Mouse (Mus musculus): Measurements from ENCODE around the gene Scoc. TPM values are rescaled to one million over a fixed set of nuclear protein-coding genes. Genes with fewer than 3 reads are reported as not detected.
"Not testable (repeated sequence)": the region's sequence is repeated elsewhere in the genome, so short reads cannot be mapped to it uniquely, and the experiment has no call there.

The Scoc gene
- polyA plus RNA-seq (2015; fragmentation: Nextera tagmentation; extraction: Ambion mirVana) = 102 and 104 TPM in 2 replicates

DNA sequence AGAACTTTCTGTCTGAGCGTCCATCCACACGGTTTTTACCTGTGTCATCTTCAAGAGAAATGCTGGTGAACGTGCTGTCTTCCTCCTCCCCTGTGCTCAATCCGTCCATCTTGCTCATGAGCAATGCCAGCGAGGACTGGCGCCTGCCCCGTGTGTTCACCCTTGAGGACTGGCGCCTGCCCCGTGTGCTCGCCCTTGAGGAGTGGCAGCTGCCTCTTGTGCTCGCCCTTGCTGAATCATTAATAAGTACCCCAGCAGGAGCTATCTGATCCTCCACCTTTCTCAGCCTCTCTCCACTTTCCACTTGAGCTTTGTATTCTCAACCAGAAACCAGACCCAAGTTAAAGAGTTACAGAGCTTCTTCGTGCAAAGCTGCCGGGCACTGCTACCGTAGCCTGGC, at the start of gene Scoc:
TSS of gene Scoc (minus strand) at position 170 of the 400 bp plus-strand sequence.
- Histone ChIP-seq H3K9ac (no peak within 1 kb of the TSS), H3K4me2 (no peak within 1 kb of the TSS)

DNA sequence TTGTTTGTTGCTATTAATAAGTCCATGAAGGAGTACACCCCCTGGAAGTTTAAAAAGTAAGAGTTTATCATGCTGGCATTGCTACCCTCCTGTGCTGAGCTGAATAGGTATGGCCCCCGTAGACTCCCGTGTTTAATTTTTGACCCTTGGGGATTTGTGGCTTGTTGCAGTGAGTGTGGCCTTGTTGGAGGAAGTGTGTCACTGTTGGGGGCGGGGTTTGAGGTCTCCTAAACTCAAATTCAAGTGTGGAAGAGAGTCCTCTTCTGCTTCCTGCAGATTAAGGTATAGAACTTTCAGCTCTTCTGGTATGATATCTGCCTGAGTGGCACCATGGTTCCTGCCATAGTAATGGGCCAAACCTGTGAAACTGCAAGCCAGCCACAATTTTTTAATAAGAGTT, 1.4 kb upstream of the Scoc start:
- no peaks in the 10 kb centered on the region for H3K27me3 ChIP-seq (replicated peaks)
- no peak overlapping the region for H3K4me2 ChIP-seq
- 69% methylated on average over 3 of the region's 3 CpGs for WGBS
- no peak overlapping the region for H3K27ac ChIP-seq
- no peaks in the 10 kb centered on the region for H3K4me1 ChIP-seq
- H3K9me3 ChIP-seq = no peaks in the 10 kb centered on the region
- no peak overlapping the region for H3K4me3 ChIP-seq (replicated peaks)
- ATAC-seq (ENCODE audit: insufficient read depth, low FRiP score, low read depth) = no peak
- no peaks in the 10 kb centered on the region for H3K36me3 ChIP-seq
- H3K9ac ChIP-seq = no peak overlapping the region

More for the DNA sequence above, at the start of gene Scoc:
- peak; percentile 65; the same call in 1 of the 2 replicates for ATAC-seq (ENCODE audit: insufficient read depth, low FRiP score, low read depth)
- Histone ChIP-seq H3K27me3 (replicated peaks) (no peaks in the 10 kb centered on the region), H3K4me1 (no peaks in the 10 kb centered on the region), H3K27ac (no peak within 1 kb of the TSS), H3K9me3 (no peaks in the 10 kb centered on the region), H3K36me3 (no peaks in the 10 kb centered on the region), H3K4me3 (replicated peaks) (no peak within 1 kb of the TSS)
- 67% methylated on average over 14 of the region's 14 CpGs for WGBS

DNA sequence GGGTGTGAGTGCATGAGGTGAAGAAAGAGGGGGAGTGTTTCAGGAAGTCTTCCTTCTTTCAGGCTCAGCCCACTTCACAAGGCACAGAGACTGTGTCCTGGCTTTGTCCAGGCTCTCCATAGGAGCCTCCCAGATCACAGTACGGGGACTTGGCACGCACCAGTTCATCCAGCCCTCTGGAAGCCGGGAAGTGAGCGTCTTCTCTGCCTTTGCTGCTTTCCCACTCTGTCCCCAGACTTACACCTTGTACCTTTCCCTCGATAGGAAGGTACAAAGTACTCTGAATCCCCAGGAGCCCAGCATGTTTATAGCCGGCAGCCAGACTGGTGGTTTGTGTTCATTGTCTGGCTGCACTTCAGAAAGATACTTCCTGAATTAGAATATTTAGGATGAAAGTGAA, 1.1 kb downstream of the Scoc start:
- 70% methylated on average over 6 of the region's 6 CpGs for WGBS
- ATAC-seq (ENCODE audit: insufficient read depth, low FRiP score, low read depth) = no peak

DNA sequence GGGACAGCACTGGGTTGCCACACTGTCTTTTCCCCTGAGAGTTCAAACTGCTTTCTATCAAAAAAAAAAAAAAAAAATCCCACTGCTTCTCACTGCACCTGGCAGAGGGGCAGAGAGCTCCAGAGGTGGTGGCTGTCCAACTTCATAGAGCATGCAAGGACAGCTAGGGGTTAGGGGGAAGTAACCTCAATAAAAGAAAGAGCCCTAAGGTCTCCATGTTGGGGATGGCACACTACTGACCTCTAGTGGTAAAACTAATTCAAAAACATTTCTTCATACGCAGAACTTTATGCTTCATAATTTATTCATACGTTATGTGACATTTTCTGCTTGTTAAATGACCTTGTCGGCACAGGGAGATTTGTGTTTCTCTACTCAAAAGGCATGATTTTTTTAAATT, 7.1 kb downstream of the Scoc start:
- WGBS = 12% methylated on average over 3 of the region's 3 CpGs
- no peaks in the 10 kb centered on the region for H3K36me3 ChIP-seq
- H3K9ac ChIP-seq = no peak overlapping the region
- H3K27me3 ChIP-seq (replicated peaks) = no peaks in the 10 kb centered on the region
- H3K4me2 ChIP-seq = no peak overlapping the region
- no peak for ATAC-seq (ENCODE audit: insufficient read depth, low FRiP score, low read depth)
- no peak overlapping the region for H3K4me3 ChIP-seq (replicated peaks)
- no peak overlapping the region for H3K27ac ChIP-seq
- H3K9me3 ChIP-seq = no peaks in the 10 kb centered on the region
- no peaks in the 10 kb centered on the region for H3K4me1 ChIP-seq

More for the DNA sequence above, 1.1 kb downstream of the Scoc start:
- Histone ChIP-seq H3K9ac (no peak overlapping the region), H3K9me3 (no peaks in the 10 kb centered on the region), H3K4me1 (no peaks in the 10 kb centered on the region), H3K4me2 (no peak overlapping the region), H3K27me3 (replicated peaks) (no peaks in the 10 kb centered on the region), H3K27ac (no peak overlapping the region), H3K4me3 (replicated peaks) (no peak overlapping the region), H3K36me3 (no peaks in the 10 kb centered on the region)

DNA sequence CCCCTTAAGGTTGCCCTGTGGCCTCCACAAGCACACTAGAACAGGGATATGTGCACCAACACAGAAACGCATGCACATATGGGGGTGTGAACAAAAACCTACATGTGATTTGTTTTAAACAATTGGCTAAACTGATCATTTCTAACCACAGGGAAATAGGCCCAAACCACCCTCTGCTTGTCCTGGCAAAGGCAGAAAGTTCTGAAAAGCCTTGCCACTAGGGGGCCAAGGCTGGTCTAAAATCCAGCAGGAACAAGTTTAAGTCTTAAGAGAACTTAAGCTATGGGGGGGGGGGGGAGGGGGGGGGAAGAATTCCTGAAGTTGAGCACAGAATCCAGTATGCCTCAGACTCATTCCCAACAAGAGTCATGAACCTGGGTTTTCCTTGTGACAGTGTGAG, 8.2 kb downstream of the Scoc start:
- Histone ChIP-seq H3K27me3 (replicated peaks) (no peaks in the 10 kb centered on the region), H3K4me2 (no peak overlapping the region), H3K9me3 (no peaks in the 10 kb centered on the region), H3K27ac (no peak overlapping the region), H3K4me1 (no peaks in the 10 kb centered on the region), H3K9ac (no peak overlapping the region), H3K36me3 (no peaks in the 10 kb centered on the region), H3K4me3 (replicated peaks) (no peak overlapping the region)
- no peak for ATAC-seq (ENCODE audit: insufficient read depth, low FRiP score, low read depth)
- WGBS = 76% methylated on average over 1 of the region's 1 CpGs

DNA sequence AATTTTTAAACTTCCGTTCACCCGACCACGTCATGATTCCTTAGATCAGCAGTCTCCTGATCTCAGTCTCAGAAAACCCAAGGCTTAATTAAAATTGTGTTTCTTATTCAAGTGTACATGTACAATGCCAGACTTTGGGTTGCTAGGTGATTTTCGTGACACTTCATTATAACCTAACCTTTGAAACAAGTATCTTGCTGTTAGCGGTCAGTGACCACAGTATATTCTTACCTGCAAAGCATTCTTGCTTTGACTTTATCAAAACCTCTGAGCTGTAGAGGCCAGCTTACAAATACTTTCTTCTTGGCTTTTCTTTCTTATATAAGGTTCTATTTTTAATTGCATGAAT, 15.2 kb downstream of the Scoc start:
- 34% methylated on average over 5 of the region's 5 CpGs for WGBS
- peaks cover 5% of the 10 kb centered on the region; the same call in 1 of the 2 replicates for H3K4me1 ChIP-seq
- peak overlapping the region; percentile 73 for H3K4me2 ChIP-seq
- H3K27me3 ChIP-seq (replicated peaks) = no peaks in the 10 kb centered on the region
- no peaks in the 10 kb centered on the region for H3K9me3 ChIP-seq
- ATAC-seq (ENCODE audit: insufficient read depth, low FRiP score, low read depth) = no peak
- H3K27ac ChIP-seq = peak overlapping the region; percentile 83
- peak overlapping the region; percentile 34; the same call in 1 of the 2 replicates for H3K9ac ChIP-seq
- no peaks in the 10 kb centered on the region for H3K36me3 ChIP-seq
- peak overlapping the region; percentile 74 for H3K4me3 ChIP-seq (replicated peaks)

DNA sequence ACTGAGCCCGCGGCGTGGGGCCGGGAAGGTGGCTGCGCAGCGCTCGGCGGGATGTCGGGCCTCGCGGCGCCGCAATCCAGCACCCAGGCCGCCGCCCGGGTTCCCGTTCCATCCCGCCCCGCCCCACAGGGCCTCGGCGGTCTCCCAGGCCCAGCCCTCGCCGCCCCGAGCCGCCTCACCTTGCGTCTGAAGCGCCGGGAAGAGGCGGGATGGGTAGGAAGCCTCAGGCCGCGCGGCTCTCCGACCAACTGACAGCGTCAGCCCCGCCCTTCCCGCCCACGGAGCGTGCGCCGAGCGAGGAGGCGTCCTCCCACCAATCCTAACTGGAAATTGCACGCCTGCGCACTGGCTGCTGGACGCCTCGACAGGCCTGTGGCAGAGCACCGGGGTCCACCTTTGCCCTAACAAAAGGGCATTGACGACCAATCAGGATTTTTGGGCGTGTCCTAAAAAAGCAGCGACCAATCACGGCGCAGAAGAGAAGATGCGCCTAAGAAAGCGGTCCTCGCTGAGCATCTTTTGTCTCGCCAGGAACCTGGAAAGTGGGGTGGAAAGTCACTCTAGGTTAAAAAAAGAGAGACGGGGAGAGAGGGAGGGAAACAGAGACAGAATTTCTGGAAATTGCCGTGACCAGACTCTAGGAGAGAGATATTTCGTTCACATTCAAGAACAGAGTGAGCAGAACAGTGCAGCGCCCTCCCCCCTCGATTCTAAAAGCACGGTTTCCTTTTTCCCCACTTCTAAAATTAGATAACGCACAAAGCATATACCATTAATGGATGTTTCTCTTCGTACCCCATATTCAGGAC, 15.7 kb downstream of the Scoc start:
- H3K36me3 ChIP-seq = no peaks in the 10 kb centered on the region
- H3K4me3 ChIP-seq (replicated peaks) = peak overlapping the region; percentile 74
- no peaks in the 10 kb centered on the region for H3K27me3 ChIP-seq (replicated peaks)
- H3K4me1 ChIP-seq = peaks cover 5% of the 10 kb centered on the region; the same call in 1 of the 2 replicates
- H3K9ac ChIP-seq = peak overlapping the region; percentile 87
- peak overlapping the region; percentile 73 for H3K4me2 ChIP-seq
- ATAC-seq (ENCODE audit: insufficient read depth, low FRiP score, low read depth) = peak; percentile 100
- under 1% methylated on average over 64 of the region's 64 CpGs for WGBS
- peak overlapping the region; percentile 86 for H3K27ac ChIP-seq
- H3K9me3 ChIP-seq = no peaks in the 10 kb centered on the region

DNA sequence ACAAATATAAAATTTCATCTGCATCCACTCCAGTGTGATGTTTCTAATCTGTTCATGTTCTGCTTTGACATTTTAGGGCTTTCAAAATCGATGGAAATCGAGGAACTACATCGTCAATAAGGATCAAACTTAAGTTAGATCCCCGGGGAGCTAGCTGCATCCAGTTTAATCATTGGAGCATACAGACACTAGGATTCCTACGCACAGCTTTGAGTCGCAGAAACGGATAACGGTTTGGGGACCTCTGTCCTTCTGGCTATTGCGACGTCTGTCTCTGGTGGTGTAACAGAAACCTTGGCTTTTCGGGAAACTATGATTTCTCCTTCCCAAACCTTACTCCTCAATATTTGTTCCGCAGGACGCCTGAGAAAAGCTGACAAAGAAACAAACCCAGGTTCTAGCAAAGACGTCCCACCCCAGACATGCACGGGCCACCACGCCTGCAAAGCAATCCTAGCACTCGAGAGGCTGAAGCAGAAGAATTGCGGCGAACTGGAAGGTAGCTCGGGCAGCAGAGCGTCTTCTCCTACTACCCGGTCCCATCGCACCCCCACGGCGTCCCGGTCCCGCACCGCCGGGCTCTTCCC, 16.4 kb downstream of the Scoc start:
- Histone ChIP-seq H3K27me3 (replicated peaks) (no peaks in the 10 kb centered on the region), H3K4me2 (peak overlapping the region; percentile 73), H3K4me1 (peaks cover 5% of the 10 kb centered on the region; the same call in 1 of the 2 replicates), H3K27ac (peak overlapping the region; percentile 86), H3K9ac (peak overlapping the region; percentile 87), H3K36me3 (no peaks in the 10 kb centered on the region), H3K4me3 (replicated peaks) (peak overlapping the region; percentile 74), H3K9me3 (no peaks in the 10 kb centered on the region)
- WGBS = 1% methylated on average over 29 of the region's 29 CpGs
- no peak for ATAC-seq (ENCODE audit: insufficient read depth, low FRiP score, low read depth)

DNA sequence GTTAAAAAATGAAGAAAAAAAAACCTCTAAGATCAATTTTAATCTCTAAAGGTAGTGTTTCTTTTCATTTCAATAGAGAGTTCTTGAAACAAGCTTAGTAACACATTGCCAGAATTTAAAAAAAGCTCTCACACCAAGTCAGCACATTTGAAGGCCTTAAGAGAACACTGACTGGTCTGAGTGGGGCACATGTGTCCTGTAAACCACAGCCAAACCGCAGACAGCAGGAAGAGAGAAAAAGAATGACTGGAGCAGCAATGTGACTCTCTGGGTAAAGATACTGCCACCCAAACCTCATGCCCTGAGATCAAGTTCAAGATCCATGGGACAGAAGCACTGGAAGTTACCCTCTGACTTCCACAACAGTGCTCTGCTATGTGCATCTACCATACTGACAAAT, 21.1 kb downstream of the Scoc start:
- no peaks in the 10 kb centered on the region for H3K27me3 ChIP-seq (replicated peaks)
- no peak overlapping the region for H3K9ac ChIP-seq
- no peak overlapping the region for H3K4me2 ChIP-seq
- WGBS = 76% methylated on average over 1 of the region's 1 CpGs
- peaks cover 5% of the 10 kb centered on the region; the same call in 1 of the 2 replicates for H3K4me1 ChIP-seq
- H3K9me3 ChIP-seq = no peaks in the 10 kb centered on the region
- no peak overlapping the region for H3K4me3 ChIP-seq (replicated peaks)
- no peaks in the 10 kb centered on the region for H3K36me3 ChIP-seq
- no peak for ATAC-seq (ENCODE audit: insufficient read depth, low FRiP score, low read depth)
- H3K27ac ChIP-seq = no peak overlapping the region

DNA sequence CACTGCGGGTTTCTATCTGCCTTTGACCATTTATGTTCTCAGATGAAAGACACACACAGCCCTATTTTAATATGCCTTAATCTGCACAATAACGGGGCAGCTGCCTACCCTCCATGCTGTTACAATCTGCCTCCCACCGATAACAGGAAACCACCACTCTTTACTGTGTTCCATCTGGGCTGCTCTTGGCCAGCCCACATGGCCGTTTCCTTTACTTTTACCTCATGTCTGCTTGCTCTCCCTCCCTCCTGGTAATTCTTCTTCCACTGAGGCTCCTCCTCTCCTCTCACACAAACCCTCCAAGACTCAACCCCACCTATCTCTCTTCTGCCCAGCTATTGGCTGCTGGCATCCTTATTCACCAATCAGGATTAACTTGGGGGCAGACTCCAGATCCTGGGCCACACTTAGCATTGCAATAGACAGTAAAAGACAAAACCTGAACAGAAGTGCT, 29.1 kb downstream of the Scoc start:
- no peak overlapping the region for H3K9ac ChIP-seq
- no peaks in the 10 kb centered on the region for H3K27me3 ChIP-seq (replicated peaks)
- no peak overlapping the region for H3K4me3 ChIP-seq (replicated peaks)
- no peak overlapping the region for H3K4me2 ChIP-seq
- H3K36me3 ChIP-seq = no peaks in the 10 kb centered on the region
- peak; percentile 86; the same call in 1 of the 2 replicates for ATAC-seq (ENCODE audit: insufficient read depth, low FRiP score, low read depth)
- H3K9me3 ChIP-seq = no peaks in the 10 kb centered on the region
- 56% methylated on average over 4 of the region's 4 CpGs for WGBS
- no peaks in the 10 kb centered on the region for H3K4me1 ChIP-seq
- H3K27ac ChIP-seq = no peak overlapping the region

DNA sequence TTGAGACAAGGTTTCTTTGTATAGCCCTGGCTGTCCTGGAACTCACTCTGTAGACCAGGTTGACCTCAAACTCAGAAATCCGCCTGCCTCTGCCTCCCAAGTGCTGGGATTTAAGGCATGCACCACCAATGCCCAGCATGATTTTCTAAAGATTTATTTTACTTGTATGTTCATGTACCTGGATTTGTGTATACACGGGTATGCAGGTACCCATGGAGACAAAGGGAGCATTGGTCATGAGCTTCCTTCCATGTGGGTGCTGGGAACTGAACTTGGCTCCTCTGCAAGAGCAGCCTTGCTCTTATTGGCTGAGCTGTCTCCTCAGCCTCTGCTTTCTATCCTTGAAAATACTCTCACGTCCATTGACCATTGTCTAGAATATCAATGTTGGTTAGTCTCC, 29.6 kb downstream of the Scoc start:
- 88% methylated on average over 3 of the region's 3 CpGs for WGBS
- H3K4me3 ChIP-seq (replicated peaks) = not testable (repeated sequence)

DNA sequence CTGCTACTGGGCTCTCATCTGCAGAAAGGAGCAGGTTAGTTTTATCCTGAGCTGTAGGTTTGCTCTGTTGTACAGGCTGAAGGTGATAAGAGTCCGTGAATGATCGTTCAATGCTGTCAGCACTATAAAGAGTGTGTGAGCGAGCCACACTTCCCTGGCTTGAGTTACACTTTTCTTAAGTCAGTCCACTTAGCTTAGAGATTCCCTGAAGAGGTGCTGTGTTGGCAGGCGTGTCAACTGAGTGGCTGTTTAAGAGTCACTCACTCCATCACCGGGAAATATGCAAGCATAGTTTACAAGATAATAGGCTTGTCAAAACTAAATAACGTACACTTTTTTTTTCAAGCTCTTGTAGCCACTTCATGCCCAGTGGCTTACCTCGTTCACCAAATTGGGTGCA, 31.2 kb downstream of the Scoc start:
- no peak overlapping the region for H3K4me2 ChIP-seq
- H3K27ac ChIP-seq = no peak overlapping the region
- no peaks in the 10 kb centered on the region for H3K36me3 ChIP-seq
- WGBS = 51% methylated on average over 7 of the region's 7 CpGs
- no peaks in the 10 kb centered on the region for H3K4me1 ChIP-seq
- H3K9me3 ChIP-seq = no peaks in the 10 kb centered on the region
- no peak overlapping the region for H3K9ac ChIP-seq
- no peak overlapping the region for H3K4me3 ChIP-seq (replicated peaks)
- H3K27me3 ChIP-seq (replicated peaks) = no peaks in the 10 kb centered on the region
- ATAC-seq (ENCODE audit: insufficient read depth, low FRiP score, low read depth) = no peak

More for the DNA sequence above, 29.6 kb downstream of the Scoc start:
- not testable (repeated sequence) for H3K27ac ChIP-seq; H3K9me3 ChIP-seq; H3K4me1 ChIP-seq; ATAC-seq (ENCODE audit: insufficient read depth, low FRiP score, low read depth); H3K27me3 ChIP-seq (replicated peaks); H3K4me2 ChIP-seq; H3K36me3 ChIP-seq; H3K9ac ChIP-seq

Data from stomach, embryonic 15.5 days (tissue).